Mouse (Mus musculus) ES-Bruce4 (cell line): ENCODE data around the gene Prok2. TPM values are rescaled to one million over a fixed set of nuclear protein-coding genes. Genes with fewer than 3 reads are reported as not detected.
A peak's percentile ranks its signal among the peaks of the same experiment; 100 is the strongest.

ENCODE experiments used
- H3K27ac ChIP-seq: 2 replicates; pipeline ENCODE4 v1.5.1; 2012; ENCODE audit warnings: low read length, inconsistent platforms; ENCODE audit not compliant: insufficient read depth
- H3K27me3 ChIP-seq: 2 replicates; pipeline ENCODE4 v1.6.1; 2012; ENCODE audit warnings: mild to moderate bottlenecking, low read length, inconsistent platforms; ENCODE audit not compliant: control insufficient read depth, poor library complexity, insufficient read depth, severe bottlenecking
- H3K36me3 ChIP-seq: 2 replicates; pipeline ENCODE4 v1.6.1; 2012; ENCODE audit warnings: inconsistent platforms, mild to moderate bottlenecking, low read length, moderate library complexity; ENCODE audit not compliant: control insufficient read depth, poor library complexity, insufficient read depth, severe bottlenecking
- H3K4me1 ChIP-seq: one replicate; pipeline ENCODE4 v1.8.1; 2011; ENCODE audit warnings: low read length; ENCODE audit not compliant: control insufficient read depth, insufficient read depth
- H3K4me3 ChIP-seq: 2 replicates; pipeline ENCODE4 v1.5.1; 2011; ENCODE audit warnings: low read depth, mild to moderate bottlenecking, low read length
- H3K9ac ChIP-seq: 2 replicates; pipeline ENCODE4 v1.6.1; 2012; ENCODE audit warnings: low read depth, mild to moderate bottlenecking, inconsistent platforms; ENCODE audit not compliant: poor library complexity, severe bottlenecking
- H3K9me3 ChIP-seq: replicated peaks from 2 replicates; pipeline ENCODE4 v1.6.1; 2012; ENCODE audit warnings: mild to moderate bottlenecking, low read length, inconsistent platforms; ENCODE audit not compliant: control insufficient read depth, poor library complexity, insufficient read depth, severe bottlenecking
- CTCF ChIP-seq: IDR thresholded peaks from one replicate; pipeline ENCODE4 v1.8.1; 2011; ENCODE audit warnings: low read depth, low read length
- EP300 ChIP-seq: IDR thresholded peaks from 2 replicates; pipeline ENCODE4 v1.6.1; 2011; ENCODE audit warnings: low read depth, low read length; ENCODE audit not compliant: insufficient read depth
- POLR2A ChIP-seq: IDR thresholded peaks from one replicate; pipeline ENCODE4 v1.8.1; 2011; ENCODE audit warnings: low read length; ENCODE audit not compliant: insufficient read depth
- polyA plus RNA-seq: library from polyadenylated mRNA; stranded (reverse); fragments of >200 nt; gene quantifications from 2 replicates; pipeline ENCODE4 v1.2.4, GENCODE M21; 2011; ENCODE audit warnings: low read depth; ENCODE audit not compliant: missing spikeins, insufficient read depth, insufficient read length

The Prok2 gene
- polyA plus RNA-seq, 1 experiment, result not detected

DNA sequence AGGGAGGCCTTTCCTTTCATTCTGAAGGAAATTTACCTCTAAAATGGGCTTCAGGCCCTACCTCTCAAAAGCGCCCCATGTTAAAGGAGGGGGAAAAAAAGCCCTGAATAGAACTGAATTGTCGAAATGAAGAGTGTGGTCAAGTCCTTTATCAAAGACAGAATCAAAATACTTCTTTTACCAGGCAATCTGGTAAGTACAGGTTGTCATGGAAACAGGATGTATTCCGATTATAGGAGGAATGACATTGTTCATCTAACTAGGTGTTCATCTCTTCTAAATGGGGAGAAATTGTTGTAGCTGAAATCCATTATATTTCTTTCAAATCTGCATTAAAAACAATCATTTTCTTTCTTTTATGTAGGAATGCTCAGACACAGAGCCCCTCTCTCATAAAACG is 51.7 kb downstream of the Prok2 start:
- no peak for TF ChIP-seq POLR2A
- TF ChIP-seq CTCF, result no peak
- TF ChIP-seq EP300, result no peak
- no peaks in the 10 kb centered on the region for H3K9me3 ChIP-seq
- no peak overlapping the region for H3K4me3 ChIP-seq
- no peaks in the 10 kb centered on the region for H3K27me3 ChIP-seq
- H3K36me3 ChIP-seq, result no peaks in the 10 kb centered on the region
- no peak overlapping the region for H3K27ac ChIP-seq
- no peak overlapping the region for H3K9ac ChIP-seq
- H3K4me1 ChIP-seq, result no peaks in the 10 kb centered on the region

DNA sequence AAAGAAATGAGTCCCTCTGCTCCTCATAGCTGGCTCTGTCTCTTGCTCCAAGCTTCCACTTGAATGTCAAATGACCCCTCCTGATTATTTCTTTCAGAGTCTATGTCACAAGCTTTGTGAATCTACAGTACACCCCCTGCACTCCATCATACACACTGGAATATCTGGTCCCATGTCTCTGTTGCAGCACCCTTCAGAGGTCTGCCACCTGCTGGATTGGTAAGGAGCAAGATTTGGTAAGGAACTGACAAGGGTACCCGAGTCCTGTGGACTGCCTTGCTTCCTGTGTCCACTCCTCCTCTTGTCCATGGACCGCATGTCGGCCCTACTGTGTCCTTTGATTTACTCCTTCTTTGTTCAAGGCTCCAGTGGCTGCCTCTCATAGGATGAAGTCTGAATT is 54.4 kb downstream of the Prok2 start:
- H3K9ac ChIP-seq, result no peak overlapping the region
- no peaks in the 10 kb centered on the region for H3K4me1 ChIP-seq
- no peaks in the 10 kb centered on the region for H3K27me3 ChIP-seq
- no peaks in the 10 kb centered on the region for H3K9me3 ChIP-seq
- no peak overlapping the region for H3K4me3 ChIP-seq
- TF ChIP-seq POLR2A, result no peak
- TF ChIP-seq CTCF, result peak; percentile 23
- TF ChIP-seq EP300, result no peak
- H3K27ac ChIP-seq, result no peak overlapping the region
- H3K36me3 ChIP-seq, result no peaks in the 10 kb centered on the region

DNA sequence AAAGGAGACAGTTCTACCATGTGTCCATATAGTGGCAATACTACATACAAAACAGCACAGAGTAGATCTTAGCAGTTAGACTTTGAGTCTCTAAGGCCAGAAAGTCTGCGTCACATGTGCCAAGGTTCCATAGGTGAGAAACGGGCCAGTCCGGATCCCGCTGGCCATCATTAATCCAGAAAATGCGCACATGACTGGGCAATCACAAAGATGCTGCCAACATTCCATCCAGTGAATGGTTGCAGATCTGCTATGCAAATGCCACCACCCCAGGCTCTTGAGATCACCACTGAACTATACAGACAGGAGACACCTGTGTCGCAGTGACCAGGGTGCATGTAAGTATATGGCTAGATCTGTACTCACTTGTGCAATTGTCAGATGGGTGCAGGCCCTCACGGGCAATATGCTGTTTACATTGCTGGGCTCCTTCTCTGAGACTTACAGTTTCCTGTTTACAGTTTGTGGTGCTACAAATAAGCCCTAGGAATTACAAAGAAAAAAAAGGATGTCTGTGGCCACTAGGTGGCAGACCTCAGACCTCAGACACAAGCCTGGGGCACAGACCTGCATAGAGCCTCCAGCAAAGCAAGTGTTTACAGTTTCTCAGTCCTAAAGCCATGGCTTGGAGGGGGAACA is 55.6 kb downstream of the Prok2 start:
- no peaks in the 10 kb centered on the region for H3K4me1 ChIP-seq
- H3K27ac ChIP-seq, result no peak overlapping the region
- H3K4me3 ChIP-seq, result no peak overlapping the region
- H3K36me3 ChIP-seq, result no peaks in the 10 kb centered on the region
- peak; percentile 68 for TF ChIP-seq CTCF
- TF ChIP-seq EP300, result no peak
- peaks cover 6% of the 10 kb centered on the region; the same call in 1 of the 2 replicates for H3K27me3 ChIP-seq
- H3K9me3 ChIP-seq, result no peaks in the 10 kb centered on the region
- H3K9ac ChIP-seq, result no peak overlapping the region

DNA sequence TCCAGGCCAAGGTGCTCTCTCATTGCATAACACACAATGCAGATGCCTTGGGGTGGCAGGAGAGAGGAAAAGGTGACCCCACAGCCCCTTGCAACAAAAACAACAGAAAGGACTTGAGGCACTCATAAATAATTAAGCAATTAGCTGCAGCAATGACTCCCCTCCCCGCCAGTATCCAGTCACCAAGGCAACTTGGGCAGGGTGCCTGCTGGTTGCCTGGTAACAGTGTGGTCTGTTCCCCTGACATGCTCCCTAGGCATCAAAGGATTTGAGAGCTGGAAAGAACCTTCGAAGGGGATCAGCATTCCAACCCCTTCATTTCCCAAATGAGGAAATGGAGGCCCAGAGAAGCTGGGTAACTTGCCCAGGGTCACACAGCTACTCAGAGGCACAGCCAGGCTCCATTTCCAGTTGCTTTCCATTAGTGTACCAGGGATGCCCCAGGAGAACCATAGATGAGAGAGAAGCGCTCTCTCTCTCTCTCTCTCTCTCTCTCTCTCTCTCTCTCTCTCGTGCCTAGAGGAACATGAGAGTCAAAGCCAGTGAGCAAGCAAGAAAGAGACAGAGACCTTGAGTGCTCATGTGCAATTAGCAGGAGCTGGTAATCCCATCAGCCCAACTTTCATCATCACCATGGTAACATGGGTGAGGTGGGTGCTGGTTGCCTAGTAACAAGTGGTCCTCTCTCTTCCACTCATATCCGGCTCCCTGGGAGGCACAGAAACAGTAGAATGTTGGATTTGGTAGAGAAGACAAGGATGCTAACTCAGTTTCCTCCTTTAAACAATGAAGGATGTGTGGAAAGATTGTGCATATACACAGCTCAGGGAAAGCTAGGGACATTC is 56.5 kb downstream of the Prok2 start:
- no peaks in the 10 kb centered on the region for H3K4me1 ChIP-seq
- no peak overlapping the region for H3K4me3 ChIP-seq
- no peak overlapping the region for H3K27ac ChIP-seq
- peaks cover 6% of the 10 kb centered on the region; the same call in 1 of the 2 replicates for H3K27me3 ChIP-seq
- H3K9ac ChIP-seq, result no peak overlapping the region
- no peak for TF ChIP-seq CTCF
- TF ChIP-seq EP300, result no peak
- TF ChIP-seq POLR2A, result no peak
- H3K9me3 ChIP-seq, result no peaks in the 10 kb centered on the region
- H3K36me3 ChIP-seq, result no peaks in the 10 kb centered on the region

DNA sequence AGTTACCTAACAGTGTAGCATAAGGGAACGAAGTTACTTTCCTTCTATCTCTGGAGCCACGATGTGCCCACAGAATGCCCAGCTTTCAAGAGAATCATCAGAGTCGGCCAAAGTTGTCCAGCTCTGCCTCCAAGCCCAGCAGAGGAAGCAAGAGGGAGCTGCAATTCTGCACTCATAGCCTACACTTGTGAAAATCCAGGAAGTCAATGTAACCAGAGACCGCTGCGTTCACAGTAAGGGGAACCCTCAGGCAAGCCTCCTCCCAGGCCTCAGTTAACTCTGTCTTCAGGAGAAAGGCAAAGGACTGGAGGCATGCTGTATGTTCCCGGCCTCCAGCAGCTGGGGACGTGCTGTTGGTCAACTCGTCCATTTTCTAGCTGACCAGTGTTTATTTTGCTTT is 58.9 kb downstream of the Prok2 start:
- H3K4me3 ChIP-seq, result no peak overlapping the region
- H3K36me3 ChIP-seq, result no peaks in the 10 kb centered on the region
- no peak overlapping the region for H3K27ac ChIP-seq
- no peaks in the 10 kb centered on the region for H3K4me1 ChIP-seq
- TF ChIP-seq CTCF (no peak), POLR2A (no peak), EP300 (no peak)
- H3K9ac ChIP-seq, result no peak overlapping the region
- peaks cover 6% of the 10 kb centered on the region; the same call in 1 of the 2 replicates for H3K27me3 ChIP-seq
- H3K9me3 ChIP-seq, result no peaks in the 10 kb centered on the region

DNA sequence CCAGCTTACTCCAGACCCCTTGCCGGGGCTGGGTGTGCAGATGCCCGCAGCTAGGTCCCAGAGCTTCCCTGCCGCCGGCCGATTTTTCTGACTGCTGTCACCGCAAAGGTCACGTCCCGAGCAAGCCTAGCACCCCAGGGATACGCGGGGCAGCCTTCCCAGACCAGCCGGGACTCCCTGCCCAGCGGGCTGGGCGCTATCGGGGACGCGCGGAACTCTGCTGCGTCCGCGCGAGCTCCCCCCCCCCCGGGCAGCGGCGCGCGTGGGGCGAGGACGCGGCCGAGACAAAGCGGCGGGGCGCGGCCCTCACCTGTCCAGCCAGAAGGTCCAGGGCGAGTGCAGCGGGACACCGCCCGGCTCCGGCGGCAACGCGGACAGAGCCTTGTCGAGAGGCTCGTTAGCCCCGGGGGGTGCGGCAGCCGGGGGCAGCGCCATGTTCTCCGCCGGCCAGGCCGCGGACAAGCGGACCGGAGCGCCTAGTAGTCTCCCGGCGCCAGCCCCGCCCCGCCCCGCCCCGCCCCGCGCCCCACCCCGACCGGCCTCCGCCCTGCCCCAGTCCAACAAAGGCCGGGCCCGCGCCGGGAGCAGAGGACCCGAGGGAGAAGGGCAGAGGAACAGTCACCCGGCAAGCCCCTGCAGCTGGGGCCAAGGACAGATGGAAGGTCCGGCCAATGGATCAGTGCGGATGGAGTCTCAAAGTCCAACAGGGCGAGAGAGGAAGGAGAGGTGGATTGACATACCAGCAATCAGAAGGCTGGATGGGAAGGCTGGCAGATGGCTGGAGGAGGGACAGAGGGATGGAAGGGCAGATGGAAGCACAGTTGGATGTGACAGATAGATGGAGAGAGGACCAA is 59.6 kb downstream of the Prok2 start, which contains the start of the genes Eif4e3 and Gm20696:
Gene Eif4e3, minus strand, starts transcription at position 454 of the 854 bp plus-strand sequence.
Gene Gm20696, minus strand, starts transcription at position 480 of the 854 bp plus-strand sequence.
- TF ChIP-seq EP300 (no peak), CTCF (no peak), POLR2A (no peak)
- Histone ChIP-seq H3K9ac (peak within 1 kb of the TSS; percentile 41), H3K9me3 (no peaks in the 10 kb centered on the region), H3K4me3 (peak within 1 kb of the TSS; percentile 73), H3K4me1 (no peaks in the 10 kb centered on the region), H3K36me3 (no peaks in the 10 kb centered on the region), H3K27me3 (peaks cover 6% of the 10 kb centered on the region; the same call in 1 of the 2 replicates), H3K27ac (no peak within 1 kb of the TSS)
